Mouse (Mus musculus): ENCODE measurements around the gene Sh3d21. TPM values are rescaled to one million over a fixed set of nuclear protein-coding genes. Genes with fewer than 3 reads are reported as not detected.
"Not testable (repeated sequence)": the region's sequence is repeated elsewhere in the genome, so short reads cannot be mapped to it uniquely, and the experiment has no call there.

Gene Sh3d21
- total RNA-seq (2021): 1 to 10 TPM; 3.3 to 3.9 TPM
- long read RNA-seq, experiment 1, partial matches to known transcripts: 4 of 7 reads
- long read RNA-seq, experiment 1, other reads (novel, unspliced or antisense): 2 of 7 reads
- long read RNA-seq, experiment 2, partial matches to known transcripts: 4 of 4 reads
- long read RNA-seq, experiment 2, other reads (novel, unspliced or antisense): 0 of 4 reads

- peak; percentile 56 for DNase-seq
These were observed at the start of gene Sh3d21 for GRCm38 (mm10) chr4:126163067-126163659. TSS of gene Sh3d21 (minus strand) at chr4:126163491.

GRCm38 (mm10) chr4:126207081-126207480, 43.8 kb upstream of the Sh3d21 start:
- no peak for DNase-seq

GRCm38 (mm10) chr4:126205386-126205785, 42.1 kb upstream of the Sh3d21 start:
- DNase-seq: no peak

GRCm38 (mm10) chr4:126204661-126205230, 41.5 kb upstream of the Sh3d21 start:
- no peak for DNase-seq

- DNase-seq: no peak
These were observed 40.7 kb upstream of the Sh3d21 start for GRCm38 (mm10) chr4:126204016-126204415.

- no peak for DNase-seq
These were observed 40.1 kb upstream of the Sh3d21 start for GRCm38 (mm10) chr4:126203336-126203895.

GRCm38 (mm10) chr4:126202303-126203181, 39.3 kb upstream of the Sh3d21 start, which contains the start of gene Thrap3:
TSS of gene Thrap3 (minus strand) at chr4:126202760.
- DNase-seq: peak; percentile 99

- peak; percentile 62 for DNase-seq
These were observed 38.4 kb upstream of the Sh3d21 start for GRCm38 (mm10) chr4:126201514-126202302.

- DNase-seq: peak; percentile 19
These were observed 37.4 kb upstream of the Sh3d21 start for GRCm38 (mm10) chr4:126200656-126201055.

GRCm38 (mm10) chr4:126200036-126200435, 36.7 kb upstream of the Sh3d21 start:
- DNase-seq: no peak

- peak; percentile 34 for DNase-seq
These were observed 36.3 kb upstream of the Sh3d21 start for GRCm38 (mm10) chr4:126199556-126199955.

GRCm38 (mm10) chr4:126197485-126197884, 34.2 kb upstream of the Sh3d21 start:
- peak; percentile 32 for DNase-seq

GRCm38 (mm10) chr4:126194916-126195315, 31.6 kb upstream of the Sh3d21 start:
- DNase-seq: no peak

- DNase-seq: no peak
These were observed 30.9 kb upstream of the Sh3d21 start for GRCm38 (mm10) chr4:126194216-126194615.

GRCm38 (mm10) chr4:126190636-126191035, 27.3 kb upstream of the Sh3d21 start:
- peak; percentile 38 for DNase-seq

- no peak for DNase-seq
These were observed 23.8 kb upstream of the Sh3d21 start for GRCm38 (mm10) chr4:126187096-126187495.

GRCm38 (mm10) chr4:126183034-126183433, 19.7 kb upstream of the Sh3d21 start:
- no peak for DNase-seq

- peak; percentile 61 for DNase-seq
These were observed 18.1 kb upstream of the Sh3d21 start for GRCm38 (mm10) chr4:126181170-126181957.

- not testable (repeated sequence) for DNase-seq
These were observed 12.7 kb upstream of the Sh3d21 start for GRCm38 (mm10) chr4:126175980-126176379.

- DNase-seq: no peak
These were observed 10.5 kb upstream of the Sh3d21 start for GRCm38 (mm10) chr4:126173800-126174199.

- DNase-seq: not testable (repeated sequence)
These were observed 7.4 kb upstream of the Sh3d21 start for GRCm38 (mm10) chr4:126170737-126171136.
